Mouse (Mus musculus) MEL (cell line): ENCODE data around the gene Pcgf2. TPM values are rescaled to one million over a fixed set of nuclear protein-coding genes. Genes with fewer than 3 reads are reported as not detected.

ENCODE experiments used
- DNase-seq: peaks from one replicate; pipeline ENCODE4 v3.0.0; 2011; ENCODE audit warnings: low read depth, low spot score
- H3K27ac ChIP-seq: 2 replicates; pipeline ENCODE4 v1.5.1; 2012; ENCODE audit warnings: low read depth, mild to moderate bottlenecking, control low read depth, low read length, moderate library complexity; ENCODE audit not compliant: control insufficient read depth
- H3K27me3 ChIP-seq, 2 experiments: fragments of 150-350 bp in 1 of 2; sonication (generic) in 1 of 2; 2 replicates each; pipeline ENCODE4 v1.6.1; 2012; ENCODE audit warnings: low read length in 2 of 2, mild to moderate bottlenecking in 2 of 2, improper control_type of control experiment in 1 of 2, moderate library complexity in 1 of 2; ENCODE audit not compliant: insufficient read depth in 2 of 2, control insufficient read depth in 1 of 2
- H3K36me3 ChIP-seq, 2 experiments: 2 replicates each; pipeline ENCODE4 v1.6.1; 2012 to 2014; ENCODE audit warnings: low read length in 2 of 2, improper control_type of control experiment in 1 of 2, inconsistent platforms in 1 of 2, mild to moderate bottlenecking in 1 of 2; ENCODE audit not compliant: insufficient read depth in 2 of 2, control insufficient read depth in 1 of 2
- H3K4me1 ChIP-seq, 2 experiments: fragments of 150-350 bp in 1 of 2; sonication (generic) in 1 of 2; 2 replicates each; pipeline ENCODE4 v1.6.1; 2012; ENCODE audit warnings: low read length in 2 of 2, improper control_type of control experiment in 1 of 2, mild to moderate bottlenecking in 1 of 2; ENCODE audit not compliant: insufficient read depth in 2 of 2, control insufficient read depth in 1 of 2
- H3K4me3 ChIP-seq, 2 experiments: fragments of 150-350 bp in 1 of 2; sonication (generic) in 1 of 2; 2 replicates each; pipeline ENCODE4 v1.5.1; 2012; ENCODE audit warnings: low read depth in 2 of 2, low read length in 2 of 2, mild to moderate bottlenecking in 2 of 2, moderate library complexity in 2 of 2, control low read depth in 1 of 2, improper control_type of control experiment in 1 of 2; ENCODE audit not compliant: control insufficient read depth in 1 of 2, insufficient read depth in 1 of 2
- H3K79me2 ChIP-seq: 2 replicates; pipeline ENCODE4 v1.6.1; 2012; ENCODE audit warnings: mild to moderate bottlenecking, low read length, moderate library complexity; ENCODE audit not compliant: control insufficient read depth, poor library complexity, insufficient read depth
- H3K9ac ChIP-seq: 2 replicates; pipeline ENCODE4 v1.6.1; 2012; ENCODE audit warnings: low read depth, mild to moderate bottlenecking, control low read depth, low read length, moderate library complexity; ENCODE audit not compliant: control insufficient read depth, poor library complexity, severe bottlenecking
- H3K9me3 ChIP-seq: fragments of 150-350 bp; sonication (generic); replicated peaks from 2 replicates; pipeline ENCODE4 v1.6.1; 2012; ENCODE audit warnings: mild to moderate bottlenecking, low read length, improper control_type of control experiment, moderate library complexity; ENCODE audit not compliant: insufficient read depth
- CHD1 ChIP-seq: IDR thresholded peaks from 2 replicates; pipeline ENCODE4 v1.6.1; 2012; ENCODE audit warnings: low read depth, mild to moderate bottlenecking, inconsistent platforms, low read length, improper control_type of control experiment
- E2F4 ChIP-seq: IDR thresholded peaks from 2 replicates; pipeline ENCODE4 v1.6.1; 2011; ENCODE audit warnings: low read depth, low read length, improper control_type of control experiment, borderline replicate concordance
- ETS1 ChIP-seq: IDR thresholded peaks from 2 replicates; pipeline ENCODE4 v1.6.1; 2012; ENCODE audit warnings: low read depth, mild to moderate bottlenecking, inconsistent platforms, low read length, improper control_type of control experiment, moderate library complexity
- GABPA ChIP-seq: IDR thresholded peaks from 2 replicates; pipeline ENCODE4 v1.6.1; 2012; ENCODE audit warnings: low read depth, mild to moderate bottlenecking, inconsistent platforms, low read length, improper control_type of control experiment, moderate library complexity
- HCFC1 ChIP-seq: IDR thresholded peaks from 2 replicates; pipeline ENCODE4 v1.6.1; 2012; ENCODE audit warnings: low read depth, mild to moderate bottlenecking, inconsistent platforms, low read length, improper control_type of control experiment, moderate library complexity
- JUND ChIP-seq: IDR thresholded peaks from 2 replicates; pipeline ENCODE4 v1.6.1; 2011; ENCODE audit warnings: low read depth, mild to moderate bottlenecking, improper control_type of control experiment, low read length
- MYC ChIP-seq: IDR thresholded peaks from 2 replicates; pipeline ENCODE4 v1.6.1; 2011; ENCODE audit warnings: low read depth, mild to moderate bottlenecking, low read length, improper control_type of control experiment, moderate library complexity
- NRF1 ChIP-seq: IDR thresholded peaks from 2 replicates; pipeline ENCODE4 v1.6.1; 2014; ENCODE audit warnings: low read depth, mild to moderate bottlenecking, inconsistent platforms, low read length, improper control_type of control experiment, moderate library complexity; ENCODE audit not compliant: poor library complexity, insufficient read depth, severe bottlenecking
- POLR2AphosphoS2 ChIP-seq: IDR thresholded peaks from 2 replicates; pipeline ENCODE4 v1.6.1; 2011; ENCODE audit warnings: low read length, improper control_type of control experiment
- POLR2AphosphoS5 ChIP-seq: IDR thresholded peaks from 2 replicates; pipeline ENCODE4 v1.6.1; 2012; ENCODE audit warnings: low read depth, borderline replicate concordance, mild to moderate bottlenecking, inconsistent platforms, low read length, moderate library complexity, mixed read lengths
- TAL1 ChIP-seq: IDR thresholded peaks from 2 replicates; pipeline ENCODE4 v1.6.1; 2012; ENCODE audit warnings: mild to moderate bottlenecking, inconsistent platforms, low read length, moderate library complexity, mixed read lengths
- TBP ChIP-seq: IDR thresholded peaks from 2 replicates; pipeline ENCODE4 v1.8.0; 2011; ENCODE audit warnings: low read depth, low read length, improper control_type of control experiment
- TCF12 ChIP-seq: IDR thresholded peaks from 2 replicates; pipeline ENCODE4 v1.6.1; 2014; ENCODE audit warnings: low read depth, mild to moderate bottlenecking, inconsistent platforms, low read length, improper control_type of control experiment, moderate library complexity
- UBTF ChIP-seq: IDR thresholded peaks from 2 replicates; pipeline ENCODE4 v1.6.1; 2012; ENCODE audit warnings: low read depth, mild to moderate bottlenecking, inconsistent platforms, low read length, improper control_type of control experiment, moderate library complexity, borderline replicate concordance; ENCODE audit not compliant: insufficient read depth
- USF1 ChIP-seq: IDR thresholded peaks from 2 replicates; pipeline ENCODE4 v1.6.1; 2014; ENCODE audit warnings: low read depth, mild to moderate bottlenecking, inconsistent platforms, low read length, improper control_type of control experiment, moderate library complexity
- ZC3H11A ChIP-seq: IDR thresholded peaks from 2 replicates; pipeline ENCODE4 v1.6.1; 2012; ENCODE audit warnings: low read depth, mild to moderate bottlenecking, inconsistent platforms, low read length, improper control_type of control experiment
- ZKSCAN1 ChIP-seq: IDR thresholded peaks from 2 replicates; pipeline ENCODE4 v1.6.1; 2012; ENCODE audit warnings: low read depth, mild to moderate bottlenecking, inconsistent platforms, low read length, improper control_type of control experiment, moderate library complexity
- polyA plus RNA-seq, 2 experiments: library from polyadenylated mRNA; stranded (reverse) in 1 of 2; unstranded in 1 of 2; fragments of >175 nt in 1 of 2; fragments of >200 nt in 1 of 2; gene quantifications; 2 replicates each; pipeline versions ENCODE4 v1.2.1 to v1.2.4; 2012; ENCODE audit warnings: low replicate concordance in 2 of 2, low read depth in 1 of 2; ENCODE audit not compliant: insufficient read length in 2 of 2, insufficient read depth in 1 of 2, missing spikeins in 1 of 2
- total RNA-seq: library from RNA; depleted of rRNA; stranded (reverse); fragments of 300-350 nt; gene quantifications from 2 replicates; pipeline ENCODE4 v1.2.3, GENCODE M21; 2012

The Pcgf2 gene
- total and polyA plus RNA-seq, 3 experiments = 12.3 to 38.7 TPM; not detected in 1

- no peak for TF ChIP-seq POLR2AphosphoS5
- no peak for TF ChIP-seq ZKSCAN1
Observed at GRCm38 (mm10) chr11:97714356-97714755, 14.1 kb upstream of the Pcgf2 start (continued).

- peaks cover 0 to 3% of the 10 kb centered on the region in 2 experiments; a peak in 2 of 4 replicates for H3K4me1 ChIP-seq
- no peak overlapping the region for H3K27ac ChIP-seq
- H3K36me3 ChIP-seq = peaks cover 3 to 9% of the 10 kb centered on the region in 2 experiments; a peak in 2 of 4 replicates
- no peak overlapping the region for H3K9ac ChIP-seq
- TF ChIP-seq ETS1 (no peak), POLR2AphosphoS2 (peak; percentile 75; the same call in 1 of the 2 replicates)
- H3K9me3 ChIP-seq = no peaks in the 10 kb centered on the region
- no peak for DNase-seq
- H3K27me3 ChIP-seq = no peaks in the 10 kb centered on the region
- H3K4me3 ChIP-seq = no peak overlapping the region
- 0 out of 2 replicates have a peak, but pooled peaks cover 1% of the 10 kb centered on the region for H3K79me2 ChIP-seq
Observed at GRCm38 (mm10) chr11:97713896-97714295, 13.6 kb upstream of the Pcgf2 start.

- Histone ChIP-seq H3K4me3 (no peak overlapping the region), H3K27ac (no peak overlapping the region), H3K4me1 (no peaks in the 10 kb centered on the region), H3K9ac (no peak overlapping the region), H3K9me3 (no peaks in the 10 kb centered on the region), H3K79me2 (0 out of 2 replicates have a peak, but pooled peaks cover 1% of the 10 kb centered on the region), H3K36me3 (peaks cover 0 to 14% of the 10 kb centered on the region in 2 experiments; a peak in 2 of 4 replicates), H3K27me3 (no peaks in the 10 kb centered on the region)
- no peak for DNase-seq
- TF ChIP-seq HCFC1 = no peak
- no peak for TF ChIP-seq USF1
- TF ChIP-seq E2F4 = no peak
- TF ChIP-seq ZKSCAN1 = no peak
- TF ChIP-seq JUND = no peak
- TF ChIP-seq TAL1 = no peak
- TF ChIP-seq MYC = no peak
- no peak for TF ChIP-seq NRF1
- no peak for TF ChIP-seq ZC3H11A
- no peak for TF ChIP-seq GABPA
- TF ChIP-seq UBTF = no peak
- TF ChIP-seq CHD1 = no peak
- TF ChIP-seq TBP = no peak
- TF ChIP-seq TCF12 = no peak
Observed at GRCm38 (mm10) chr11:97712286-97712685, 12.0 kb upstream of the Pcgf2 start.
